Mouse (Mus musculus) c-Kit-positive CD71-negative TER-119-negative erythroid progenitor cells, embryonic 14.5 days (primary cell): ENCODE data around the gene Dst.
A peak's percentile ranks its signal among the peaks of the same experiment; 100 is the strongest.

Source experiments
- DNase-seq: peaks from one replicate; pipeline ENCODE4 v3.0.0-alpha.2; 2013; ENCODE audit warnings: low read depth

Dst gene

GRCm38 (mm10) chr1:33980420-33980819, 72.4 kb downstream of the Dst start:
- DNase-seq, result no peak

GRCm38 (mm10) chr1:33989643-33990042, 81.6 kb downstream of the Dst start:
- no peak for DNase-seq

GRCm38 (mm10) chr1:33991067-33991466, 83.0 kb downstream of the Dst start:
- no peak for DNase-seq

GRCm38 (mm10) chr1:33992810-33993209, 84.8 kb downstream of the Dst start:
- DNase-seq, result no peak

- DNase-seq, result no peak
These were observed 86.2 kb downstream of the Dst start for GRCm38 (mm10) chr1:33994201-33994600.

GRCm38 (mm10) chr1:33995386-33995785, 87.4 kb downstream of the Dst start:
- DNase-seq, result no peak

GRCm38 (mm10) chr1:33996105-33996887, 88.3 kb downstream of the Dst start:
- no peak for DNase-seq

GRCm38 (mm10) chr1:34002321-34002720, 94.3 kb downstream of the Dst start:
- no peak for DNase-seq

GRCm38 (mm10) chr1:34002970-34003369, 94.9 kb downstream of the Dst start:
- DNase-seq, result no peak

GRCm38 (mm10) chr1:34005238-34005725, 97.3 kb downstream of the Dst start:
- DNase-seq, result no peak

GRCm38 (mm10) chr1:34005726-34006638, 98.0 kb downstream of the Dst start:
- DNase-seq, result peak; percentile 32

- DNase-seq, result no peak
These were observed 98.9 kb downstream of the Dst start for GRCm38 (mm10) chr1:34006828-34007361.

- no peak for DNase-seq
These were observed 99.4 kb downstream of the Dst start for GRCm38 (mm10) chr1:34007379-34007778.

- peak; percentile 34 for DNase-seq
These were observed 103.1 kb downstream of the Dst start for GRCm38 (mm10) chr1:34011051-34011677.

- DNase-seq, result no peak
These were observed 103.8 kb downstream of the Dst start for GRCm38 (mm10) chr1:34011821-34012271.

- no peak for DNase-seq
These were observed 105.5 kb downstream of the Dst start for GRCm38 (mm10) chr1:34013490-34013889.

GRCm38 (mm10) chr1:34016780-34017179, 108.8 kb downstream of the Dst start:
- DNase-seq, result no peak

- DNase-seq, result no peak
These were observed 109.3 kb downstream of the Dst start for GRCm38 (mm10) chr1:34017323-34017722.

- DNase-seq, result no peak
These were observed 112.6 kb downstream of the Dst start for GRCm38 (mm10) chr1:34020599-34020998.

GRCm38 (mm10) chr1:34021574-34021973, 113.5 kb downstream of the Dst start:
- no peak for DNase-seq

- no peak for DNase-seq
These were observed 115.1 kb downstream of the Dst start for GRCm38 (mm10) chr1:34023154-34023553.

GRCm38 (mm10) chr1:34025879-34026278, 117.9 kb downstream of the Dst start:
- no peak for DNase-seq
